Mouse (Mus musculus) heart, postnatal 0 days (tissue): Measurements from ENCODE around the gene Rex1bd.

ENCODE experiments used
- CTCF ChIP-seq: IDR thresholded peaks from 2 replicates; pipeline ENCODE4 v1.5.1; 2016; ENCODE audit warnings: antibody characterized with exemption, control low read depth, low read depth
- EP300 ChIP-seq: IDR thresholded peaks from 2 replicates; pipeline ENCODE4 v1.6.1; 2016; ENCODE audit warnings: antibody characterized with exemption, low read depth

GRCm38 (mm10) chr8:70465701-70466100 is 40.9 kb downstream of the Rex1bd start:
- no peak for TF ChIP-seq CTCF
- TF ChIP-seq EP300, result no peak
